Mouse (Mus musculus): ENCODE measurements at regions not wholly inside any gene's neighbourhood (a gene's known extent, or its start where the extent isn't known, plus 50 kb on each side); places are given as distances from the start of the nearest gene placed in this dataset.

DNA sequence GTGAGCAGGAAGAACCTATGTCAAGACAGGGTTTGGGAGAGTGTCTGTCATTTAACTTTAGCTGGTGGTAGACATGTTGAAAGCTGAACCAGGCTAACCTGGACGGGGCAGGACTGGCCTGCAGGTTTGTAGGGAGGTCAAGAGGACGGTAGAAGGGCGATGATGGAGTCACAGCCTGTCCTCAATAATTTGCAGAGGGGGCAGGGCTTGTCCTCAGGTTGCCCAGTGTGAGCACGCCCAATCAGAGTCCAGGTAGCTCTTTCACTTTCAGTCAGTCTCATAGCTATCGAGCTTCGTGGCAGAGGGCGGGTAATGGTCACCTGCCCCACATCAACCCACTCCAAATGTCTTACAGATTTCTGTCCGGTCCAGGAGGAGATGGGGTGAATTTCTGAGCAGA is 85.5 kb upstream of the 1600014C23Rik start:
- TF ChIP-seq NRF1 (IDR thresholded peaks at IDR 0.05; ENCODE audit: low read depth, low read length) (no peak), BHLHE40 (IDR thresholded peaks at IDR 0.05; ENCODE audit: low read depth, low read length) (no peak), CTCF (conservative IDR thresholded peaks at IDR 0.05 in 1 of 2, IDR thresholded peaks at IDR 0.05 in 1 of 2; ENCODE audit: low read depth in 2 of 2, low read length in 2 of 2) (no peak), EP300 (IDR thresholded peaks at IDR 0.05; ENCODE audit: low read length) (no peak)

Measured in CH12.LX (cell line).